Mouse (Mus musculus) liver, embryonic 14.5 days (tissue): ENCODE results near the gene Dennd1a. TPM values are rescaled to one million over a fixed set of nuclear protein-coding genes. Genes with fewer than 3 reads are reported as not detected.

Source experiments
- ATAC-seq: fragments of 200-750 bp; cut with Nextera tagmentation; 2 replicates; pipeline ENCODE4 v1.8.0; 2017; ENCODE audit warnings: moderate number of reproducible peaks, mild to moderate bottlenecking, moderate library complexity; ENCODE audit not compliant: insufficient read depth
- DNase-seq, 3 experiments: peaks; one replicate each; pipeline ENCODE4 v3.0.0-alpha.2; 2012 to 2013; ENCODE audit warnings: low read depth in 3 of 3, low spot score in 3 of 3
- H3K27ac ChIP-seq: fragments of 300-500 bp; sonication (generic); 2 replicates; pipeline ENCODE4 v1.5.1; 2014; ENCODE audit warnings: moderate library complexity, mild to moderate bottlenecking, control low read depth, inconsistent platforms
- H3K27me3 ChIP-seq: fragments of 300-500 bp; sonication (generic); 2 replicates; pipeline ENCODE4 v1.6.1; 2014; ENCODE audit warnings: mild to moderate bottlenecking, low read length, moderate library complexity; ENCODE audit not compliant: control insufficient read depth, insufficient read depth
- H3K36me3 ChIP-seq: fragments of 300-500 bp; sonication (generic); replicated peaks from 2 replicates; pipeline ENCODE4 v1.6.1; 2014; ENCODE audit warnings: low read depth; ENCODE audit not compliant: control insufficient read depth, insufficient read depth
- H3K4me1 ChIP-seq, 2 experiments: fragments of 200-500 bp in 1 of 2; fragments of 300-500 bp in 1 of 2; sonication (generic) in 1 of 2; replicated peaks; 2 replicates each; pipeline ENCODE4 v1.6.1; 2012 to 2014; ENCODE audit warnings: antibody characterized with exemption in 1 of 2, inconsistent platforms in 1 of 2, low read length in 1 of 2; ENCODE audit not compliant: control insufficient read depth in 2 of 2, insufficient read depth in 2 of 2
- H3K4me2 ChIP-seq: fragments of 300-500 bp; sonication (generic); 2 replicates; pipeline ENCODE4 v1.6.1; 2014; ENCODE audit warnings: low read depth, mild to moderate bottlenecking, control low read depth, moderate library complexity
- H3K4me3 ChIP-seq, 2 experiments: fragments of 200-500 bp in 1 of 2; fragments of 300-500 bp in 1 of 2; sonication (generic) in 1 of 2; 2 replicates each; pipeline ENCODE4 v1.5.1; 2012 to 2014; ENCODE audit warnings: low read depth in 2 of 2, low read length in 2 of 2, mild to moderate bottlenecking in 2 of 2, control low read depth in 1 of 2, inconsistent platforms in 1 of 2, moderate library complexity in 1 of 2; ENCODE audit not compliant: insufficient read depth in 1 of 2
- H3K9ac ChIP-seq: fragments of 300-500 bp; sonication (generic); replicated peaks from 2 replicates; pipeline ENCODE4 v1.6.1; 2014; ENCODE audit warnings: mild to moderate bottlenecking, control low read depth, moderate library complexity
- H3K9me3 ChIP-seq: fragments of 300-500 bp; sonication (generic); 2 replicates; pipeline ENCODE4 v1.6.1; 2016; ENCODE audit warnings: low read length, mixed read lengths; ENCODE audit not compliant: control insufficient read depth
- CTCF ChIP-seq: IDR thresholded peaks from 2 replicates; pipeline ENCODE4 v1.5.1; 2016; ENCODE audit warnings: antibody characterized with exemption, low read depth, control low read depth
- EP300 ChIP-seq: IDR thresholded peaks from 2 replicates; pipeline ENCODE4 v1.6.1; 2016; ENCODE audit warnings: antibody characterized with exemption, low read depth
- WGBS: fragments of 180-500 bp; shearing (Covaris S2); extraction: QIAGEN DNeasy Blood & Tissue Kit; methylation state at CpG from one replicate; pipeline ENCODE4 v1.1.7; 2014; ENCODE audit not compliant: insufficient replicate concordance; 5-methylcytosine and 5-hydroxymethylcytosine counted together
- polyA plus RNA-seq, 2 experiments: library from polyadenylated mRNA; depleted of rRNA in 1 of 2; stranded (reverse) in 1 of 2; unstranded in 1 of 2; fragments of >200 nt; fragmentation: Nextera tagmentation in 1 of 2; extraction: Ambion mirVana in 1 of 2; gene quantifications; 2 replicates each; pipeline versions ENCODE4 v1.2.1 to v1.2.3; 2012 to 2014

The Dennd1a gene
- polyA plus RNA-seq, 2 experiments, result 5.5 to 6.5 TPM

DNA sequence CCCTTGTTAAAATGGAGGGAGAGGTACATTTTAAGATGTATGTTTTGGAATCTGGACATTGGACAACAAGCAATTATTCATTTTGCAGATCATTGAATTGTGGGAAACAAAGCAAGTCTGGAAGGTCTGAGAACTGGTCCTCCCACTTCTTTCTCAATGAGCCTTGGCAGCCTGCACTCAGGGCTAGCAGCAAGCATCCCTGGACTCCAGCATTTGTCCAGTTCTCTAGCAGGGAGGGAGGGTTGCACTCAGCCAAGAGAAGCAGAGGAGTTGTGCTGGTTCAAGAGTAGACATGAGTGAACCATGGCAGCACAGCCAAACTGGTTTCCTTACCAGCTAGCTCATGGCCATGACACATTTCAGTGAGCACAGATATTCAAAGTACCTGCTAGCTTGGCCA lies 447.3 kb downstream of the Dennd1a start:
- Histone ChIP-seq H3K27ac (no peak overlapping the region), H3K4me3 (no peak overlapping the region), H3K4me1 (0 out of 4 replicates have a peak, but pooled peaks cover 0 to 2% of the 10 kb centered on the region in 2 experiments), H3K27me3 (no peaks in the 10 kb centered on the region), H3K4me2 (no peak overlapping the region), H3K9ac (no peak overlapping the region), H3K9me3 (no peaks in the 10 kb centered on the region), H3K36me3 (no peaks in the 10 kb centered on the region)
- ATAC-seq (no peak), DNase-seq (no peak)
- TF ChIP-seq EP300, result no peak
- no peak for TF ChIP-seq CTCF

DNA sequence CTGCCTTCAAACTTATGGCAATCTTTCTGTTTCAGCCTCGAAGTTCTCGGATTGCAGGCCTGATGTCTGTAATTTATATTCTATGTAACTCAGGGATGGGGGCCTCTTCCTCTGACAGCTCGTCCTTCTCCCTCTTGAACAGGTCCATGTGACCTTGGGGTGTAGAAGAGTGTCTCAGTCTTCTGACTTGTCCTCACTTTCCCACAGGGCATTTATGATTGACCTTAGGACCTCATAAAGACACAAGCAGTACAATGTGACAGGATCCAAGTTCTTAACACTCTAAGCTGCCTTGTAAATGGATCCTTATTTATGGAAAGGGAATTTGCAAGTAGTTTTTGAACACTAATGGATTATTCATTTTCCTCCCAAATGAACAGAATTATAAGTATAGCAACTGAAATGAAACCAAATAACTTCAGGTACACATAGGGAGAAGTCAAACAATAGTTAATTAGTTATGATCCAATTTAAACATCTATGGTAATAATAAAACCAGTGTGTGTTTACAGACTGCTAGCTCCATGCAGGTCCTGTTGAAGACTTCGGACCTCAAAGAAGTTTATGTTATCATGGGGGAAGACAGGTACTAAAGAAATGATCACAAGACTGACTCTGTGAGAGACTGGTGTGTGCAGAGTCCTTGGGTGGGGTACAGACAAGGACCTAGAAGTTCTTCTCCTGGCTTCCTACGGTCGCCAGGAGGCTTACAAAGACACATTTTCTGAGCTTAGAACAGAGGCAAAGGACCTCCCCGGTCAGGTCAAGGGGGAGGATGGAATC lies 448.8 kb downstream of the Dennd1a start:
- Histone ChIP-seq H3K4me3 (no peak overlapping the region), H3K4me1 (0 out of 4 replicates have a peak, but pooled peaks cover 0 to 2% of the 10 kb centered on the region in 2 experiments), H3K4me2 (no peak overlapping the region), H3K27ac (no peak overlapping the region), H3K27me3 (no peaks in the 10 kb centered on the region), H3K9ac (no peak overlapping the region), H3K36me3 (no peaks in the 10 kb centered on the region), H3K9me3 (no peaks in the 10 kb centered on the region)
- ATAC-seq (no peak), DNase-seq (no peak)
- 68% methylated on average over 7 of the region's 7 CpGs for whole genome bisulfite sequencing
- TF ChIP-seq CTCF (no peak), EP300 (no peak)

DNA sequence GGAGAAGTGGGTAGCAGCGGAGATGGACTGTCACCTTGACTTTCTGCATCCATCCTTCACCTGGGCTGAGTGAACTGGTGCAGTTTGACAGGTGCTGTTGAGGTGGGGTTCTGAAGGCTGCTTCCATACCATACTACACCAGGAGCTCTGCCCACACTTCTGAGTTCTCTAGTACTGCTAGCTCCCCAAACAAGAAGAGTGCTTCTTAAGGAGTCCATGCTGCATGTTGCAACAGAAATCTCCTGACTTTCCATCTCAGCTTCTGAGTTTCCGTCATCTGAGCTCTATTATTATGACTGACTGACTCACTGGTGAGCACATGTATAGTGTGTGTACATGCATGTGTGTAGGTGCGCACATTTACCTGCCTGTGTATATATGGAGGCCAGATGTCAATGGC lies 449.6 kb downstream of the Dennd1a start:
- Histone ChIP-seq H3K4me2 (no peak overlapping the region), H3K27ac (no peak overlapping the region), H3K4me3 (no peak overlapping the region), H3K27me3 (no peaks in the 10 kb centered on the region), H3K9me3 (no peaks in the 10 kb centered on the region), H3K36me3 (no peaks in the 10 kb centered on the region), H3K4me1 (no peaks in the 10 kb centered on the region), H3K9ac (no peak overlapping the region)
- ATAC-seq, result no peak
- WGBS, result 89% methylated on average over 3 of the region's 3 CpGs
- TF ChIP-seq EP300, result no peak
- TF ChIP-seq CTCF, result no peak
- no peak for DNase-seq

DNA sequence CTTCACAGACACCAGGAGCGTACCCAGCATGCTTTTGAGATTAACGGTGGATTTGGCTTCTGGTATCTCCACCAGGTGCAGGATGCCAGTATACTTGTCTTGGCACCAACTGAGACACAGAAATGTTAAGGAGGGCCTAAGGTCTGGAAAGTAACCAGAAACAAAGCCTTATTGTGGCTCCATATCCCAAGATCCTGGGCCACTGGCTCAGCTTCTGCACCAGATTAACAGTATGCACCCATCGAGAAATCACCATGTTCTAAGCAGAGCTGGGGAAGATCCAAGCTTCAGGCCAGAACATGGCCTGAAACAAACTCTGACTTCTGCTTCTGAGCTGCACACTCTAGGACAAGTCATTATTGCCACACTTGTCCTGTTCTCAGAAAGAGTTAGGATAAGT lies 450.3 kb downstream of the Dennd1a start:
- Histone ChIP-seq H3K9ac (no peak overlapping the region), H3K27me3 (no peaks in the 10 kb centered on the region), H3K27ac (no peak overlapping the region), H3K4me3 (no peak overlapping the region), H3K9me3 (no peaks in the 10 kb centered on the region), H3K36me3 (no peaks in the 10 kb centered on the region), H3K4me1 (no peaks in the 10 kb centered on the region), H3K4me2 (no peak overlapping the region)
- no peak for ATAC-seq
- no peak for DNase-seq
- TF ChIP-seq CTCF (no peak), EP300 (no peak)
- WGBS, result 79% methylated on average over 3 of the region's 3 CpGs

DNA sequence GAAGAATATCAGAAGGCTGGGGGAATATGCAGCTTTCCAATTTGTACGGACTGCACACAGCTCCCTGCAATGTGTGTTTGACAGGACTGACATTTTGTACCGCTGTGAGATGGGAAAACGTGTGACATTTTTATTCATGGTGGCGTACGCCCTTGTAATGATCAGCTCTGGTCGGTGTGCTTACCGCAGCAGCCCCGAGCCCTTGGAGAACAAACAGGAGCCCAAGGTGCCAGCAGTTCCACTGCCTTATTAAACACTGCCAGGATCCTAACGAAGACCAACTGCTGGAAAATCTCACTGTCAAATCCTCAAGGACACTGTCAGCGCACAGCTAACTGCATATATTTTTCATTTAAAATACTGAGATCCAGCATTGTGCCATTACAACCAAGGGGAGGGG lies 454.9 kb downstream of the Dennd1a start:
- Histone ChIP-seq H3K27me3 (no peaks in the 10 kb centered on the region), H3K4me1 (no peaks in the 10 kb centered on the region), H3K4me2 (no peak overlapping the region), H3K36me3 (no peaks in the 10 kb centered on the region), H3K9ac (no peak overlapping the region), H3K4me3 (no peak overlapping the region), H3K9me3 (no peaks in the 10 kb centered on the region), H3K27ac (no peak overlapping the region)
- no peak for TF ChIP-seq EP300
- TF ChIP-seq CTCF, result no peak
- WGBS, result 79% methylated on average over 10 of the region's 10 CpGs
- ATAC-seq (no peak), DNase-seq (no peak)
